Mouse (Mus musculus) adrenal gland, adult 18-20 months (tissue): Measurements from ENCODE around the gene Mbtps2. TPM values are rescaled to one million over a fixed set of nuclear protein-coding genes. Genes with fewer than 3 reads are reported as not detected.

Experiments used
- DNase-seq, 2 experiments: peaks; one replicate each; pipeline ENCODE4 v3.0.0; 2021 to 2022; ENCODE audit warnings: low spot score in 2 of 2
- total RNA-seq, 2 experiments: library from RNA; stranded (reverse); gene quantifications; 1 replicate in 1 of 2; 2 replicates in 1 of 2; pipeline ENCODE4 v1.2.3; 2021

Mbtps2 gene
- total RNA-seq, 2 experiments from 2014 or later: 14.3 to 24.8 TPM

GRCm38 (mm10) chrX:157506400-157506799 is 92.1 kb downstream of the Mbtps2 start:
- no peak for DNase-seq

GRCm38 (mm10) chrX:157504506-157504905 is 94.0 kb downstream of the Mbtps2 start:
- DNase-seq: no peak

GRCm38 (mm10) chrX:157501871-157502270 is 96.6 kb downstream of the Mbtps2 start:
- DNase-seq: no peak

- DNase-seq: no peak
Measured at GRCm38 (mm10) chrX:157500004-157500403, 98.5 kb downstream of the Mbtps2 start.

GRCm38 (mm10) chrX:157493159-157493558 is 105.4 kb downstream of the Mbtps2 start:
- DNase-seq: no peak

- DNase-seq: peak; percentile 60 to 61
Measured at GRCm38 (mm10) chrX:157491944-157492726, 106.4 kb downstream of the Mbtps2 start, which contains the start of gene Sms. Gene Sms, minus strand, starts transcription at chrX:157492287.

- DNase-seq: peak; percentile 21 to 27
Measured at GRCm38 (mm10) chrX:157491145-157491935, 107.2 kb downstream of the Mbtps2 start.

- DNase-seq: no peak
Measured at GRCm38 (mm10) chrX:157490769-157491144, 107.8 kb downstream of the Mbtps2 start.

- DNase-seq: no peak
Measured at GRCm38 (mm10) chrX:157489871-157490721, 108.4 kb downstream of the Mbtps2 start.

- DNase-seq: no peak
Measured at GRCm38 (mm10) chrX:157488831-157489230, 109.7 kb downstream of the Mbtps2 start.

- DNase-seq: no peak
Measured at GRCm38 (mm10) chrX:157486765-157487164, 111.8 kb downstream of the Mbtps2 start.

Other genes starting within 250 kb of the Mbtps2 start
- under 1 TPM; 0.20 to 0.22 TPM for gene Phex, start 183.4 kb downstream of the Mbtps2 start, total RNA-seq
- gene Sms, start 106.4 kb downstream of the Mbtps2 start, total RNA-seq: 10 to 100 TPM; 10.6 to 17.1 TPM
- gene Yy2, start 29.7 kb downstream of the Mbtps2 start, total RNA-seq: under 1 TPM; 0.27 to 0.67 TPM
- gene Smpx, start 100.2 kb upstream of the Mbtps2 start, total RNA-seq: 10 to 100 TPM; 20.9 to 26.9 TPM
- not detected for gene Klhl34, start 219.7 kb upstream of the Mbtps2 start, total RNA-seq